Mouse (Mus musculus): ENCODE results near the gene Scarb1. TPM values are rescaled to one million over a fixed set of nuclear protein-coding genes. Genes with fewer than 3 reads are reported as not detected.

The Scarb1 gene
- polyA plus RNA-seq, 1 experiment from 2014 or later = 26.4 TPM

DNA sequence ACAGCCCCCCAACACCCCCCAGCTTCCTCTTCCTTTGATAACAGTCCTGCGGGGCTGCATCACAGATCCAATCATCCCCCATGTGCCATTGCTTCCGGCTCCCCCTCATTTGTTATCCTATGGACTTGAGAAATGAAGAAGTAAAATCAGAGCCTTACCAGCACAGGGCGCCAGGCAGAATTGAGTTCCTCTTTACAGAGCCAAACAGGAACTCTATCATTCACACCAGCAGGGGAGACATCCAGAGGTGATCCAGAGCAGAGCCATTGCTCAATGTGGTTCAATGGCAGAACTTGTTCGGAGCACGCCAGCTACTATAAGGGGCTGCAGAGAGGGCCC is 17.3 kb upstream of the Scarb1 start:
- 0 out of 2 replicates have a peak, but pooled peaks cover 7% of the 10 kb centered on the region for H3K4me1 ChIP-seq
- no peak overlapping the region for H3K27ac ChIP-seq
- WGBS = 88% methylated on average over 5 of the region's 5 CpGs
- no peak overlapping the region for H3K4me2 ChIP-seq
- ATAC-seq = no peak
- H3K27me3 ChIP-seq = no peaks in the 10 kb centered on the region
- H3K36me3 ChIP-seq (ENCODE audit: poor library complexity, severe bottlenecking) = no peaks in the 10 kb centered on the region
- no peak overlapping the region for H3K4me3 ChIP-seq
- no peak overlapping the region for H3K9ac ChIP-seq
- H3K9me3 ChIP-seq (replicated peaks) = peaks cover under 1% of the 10 kb centered on the region; the same call in 1 of the 2 replicates

- Histone ChIP-seq H3K27me3 (no peaks in the 10 kb centered on the region), H3K4me3 (no peak overlapping the region), H3K4me2 (no peak overlapping the region), H3K9ac (no peak overlapping the region), H3K4me1 (0 out of 2 replicates have a peak, but pooled peaks cover 7% of the 10 kb centered on the region), H3K27ac (no peak overlapping the region), H3K9me3 (replicated peaks) (peaks cover 5% of the 10 kb centered on the region; the same call in 1 of the 2 replicates), H3K36me3 (ENCODE audit: poor library complexity, severe bottlenecking) (no peaks in the 10 kb centered on the region)
- WGBS = 85% methylated on average over 12 of the region's 12 CpGs
- ATAC-seq = no peak
Measured at GRCm38 (mm10) chr5:125357543-125358269, 16.8 kb upstream of the Scarb1 start.

DNA sequence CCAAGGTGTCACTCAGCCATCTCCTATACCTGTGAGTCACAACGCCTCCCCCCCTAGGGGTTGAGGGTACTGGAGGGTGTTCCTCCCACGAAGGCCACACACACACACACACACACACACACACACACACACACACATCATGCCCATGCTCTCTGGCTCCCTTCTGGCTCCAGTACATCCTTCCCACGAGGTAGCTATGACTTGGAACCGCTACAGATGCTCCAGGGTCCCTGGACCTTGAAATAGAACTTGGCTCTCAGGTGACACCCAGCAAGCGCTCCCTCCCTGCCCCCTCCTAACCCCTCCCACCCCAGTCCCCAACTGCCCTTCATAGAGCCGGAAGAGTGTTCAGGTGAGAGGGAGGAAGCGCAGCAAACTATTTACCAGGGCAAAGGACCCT is 14.8 kb upstream of the Scarb1 start:
- Histone ChIP-seq H3K9ac (no peak overlapping the region), H3K4me3 (no peak overlapping the region), H3K9me3 (replicated peaks) (peaks cover 5% of the 10 kb centered on the region; the same call in 1 of the 2 replicates), H3K27me3 (no peaks in the 10 kb centered on the region), H3K4me1 (0 out of 2 replicates have a peak, but pooled peaks cover 3% of the 10 kb centered on the region), H3K27ac (no peak overlapping the region), H3K4me2 (no peak overlapping the region), H3K36me3 (ENCODE audit: poor library complexity, severe bottlenecking) (no peaks in the 10 kb centered on the region)
- 49% methylated on average over 7 of the region's 7 CpGs for WGBS
- ATAC-seq = no peak

GRCm38 (mm10) chr5:125354885-125355492 is 14.1 kb upstream of the Scarb1 start:
- Histone ChIP-seq H3K9me3 (replicated peaks) (peaks cover 5% of the 10 kb centered on the region; the same call in 1 of the 2 replicates), H3K27me3 (no peaks in the 10 kb centered on the region), H3K4me2 (no peak overlapping the region), H3K9ac (no peak overlapping the region), H3K27ac (no peak overlapping the region), H3K36me3 (ENCODE audit: poor library complexity, severe bottlenecking) (no peaks in the 10 kb centered on the region), H3K4me1 (no peaks in the 10 kb centered on the region), H3K4me3 (no peak overlapping the region)
- WGBS = 64% methylated on average over 7 of the region's 7 CpGs
- no peak for ATAC-seq

DNA sequence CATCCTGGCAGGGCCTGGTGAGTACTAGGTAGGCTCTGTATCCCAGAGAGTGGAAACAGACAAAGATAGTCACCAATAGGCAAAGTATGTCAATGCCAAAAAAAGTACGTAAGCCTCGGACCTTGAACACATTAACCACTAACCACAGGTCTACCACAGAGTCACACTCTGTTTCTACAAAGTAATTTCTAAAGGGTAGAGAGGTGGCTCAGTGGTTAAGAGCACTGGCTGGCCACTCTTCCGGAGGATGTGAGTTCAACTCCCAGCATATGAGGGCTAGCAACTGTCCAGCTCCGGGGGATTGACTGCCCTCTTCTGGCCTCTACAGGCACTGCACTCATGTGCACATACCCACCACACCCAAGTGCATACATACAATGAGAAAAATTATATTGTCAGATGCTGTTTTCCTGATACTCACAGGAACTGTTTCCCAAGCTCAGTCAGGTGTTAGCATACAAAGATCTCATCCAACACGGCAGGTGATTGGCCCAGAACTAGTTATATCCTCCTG is 11.9 kb upstream of the Scarb1 start:
- Histone ChIP-seq H3K9me3 (replicated peaks) (peaks cover 5% of the 10 kb centered on the region; the same call in 1 of the 2 replicates), H3K4me1 (no peaks in the 10 kb centered on the region), H3K36me3 (ENCODE audit: poor library complexity, severe bottlenecking) (no peaks in the 10 kb centered on the region), H3K27me3 (no peaks in the 10 kb centered on the region), H3K4me3 (no peak overlapping the region), H3K4me2 (no peak overlapping the region), H3K27ac (no peak overlapping the region), H3K9ac (no peak overlapping the region)
- 95% methylated on average over 5 of the region's 5 CpGs for WGBS
- ATAC-seq = no peak

- ATAC-seq = no peak
- Histone ChIP-seq H3K4me2 (no peak overlapping the region), H3K27me3 (no peaks in the 10 kb centered on the region), H3K9me3 (replicated peaks) (peaks cover 5% of the 10 kb centered on the region; the same call in 1 of the 2 replicates), H3K9ac (no peak overlapping the region), H3K36me3 (ENCODE audit: poor library complexity, severe bottlenecking) (no peaks in the 10 kb centered on the region), H3K4me1 (no peaks in the 10 kb centered on the region), H3K27ac (no peak overlapping the region), H3K4me3 (no peak overlapping the region)
- WGBS = 97% methylated on average over 5 of the region's 5 CpGs
Measured at GRCm38 (mm10) chr5:125351939-125352338, 11.0 kb upstream of the Scarb1 start.

DNA sequence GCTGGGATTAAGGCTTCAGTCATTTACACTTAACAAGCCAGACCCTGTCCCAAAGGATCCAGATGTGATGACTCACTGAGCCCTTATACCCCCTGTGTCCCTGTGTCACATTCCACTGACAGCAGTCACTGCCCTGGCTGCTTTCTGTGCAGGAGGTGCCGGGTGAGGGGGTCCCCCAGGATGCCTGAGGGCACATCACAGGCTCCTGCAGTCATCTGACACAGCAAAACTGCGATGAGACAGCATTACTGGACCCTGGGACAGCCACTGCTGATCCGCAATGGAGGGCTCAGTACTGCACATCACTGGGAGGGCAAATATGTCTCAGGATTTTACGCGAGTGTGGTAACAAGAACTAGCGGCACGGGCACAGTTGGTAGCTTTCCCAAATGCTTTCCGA is 10.2 kb upstream of the Scarb1 start:
- Histone ChIP-seq H3K4me1 (no peaks in the 10 kb centered on the region), H3K9ac (no peak overlapping the region), H3K9me3 (replicated peaks) (peaks cover 5% of the 10 kb centered on the region; the same call in 1 of the 2 replicates), H3K4me2 (no peak overlapping the region), H3K4me3 (no peak overlapping the region), H3K36me3 (ENCODE audit: poor library complexity, severe bottlenecking) (no peaks in the 10 kb centered on the region), H3K27me3 (no peaks in the 10 kb centered on the region), H3K27ac (no peak overlapping the region)
- 82% methylated on average over 8 of the region's 8 CpGs for WGBS
- ATAC-seq = no peak

DNA sequence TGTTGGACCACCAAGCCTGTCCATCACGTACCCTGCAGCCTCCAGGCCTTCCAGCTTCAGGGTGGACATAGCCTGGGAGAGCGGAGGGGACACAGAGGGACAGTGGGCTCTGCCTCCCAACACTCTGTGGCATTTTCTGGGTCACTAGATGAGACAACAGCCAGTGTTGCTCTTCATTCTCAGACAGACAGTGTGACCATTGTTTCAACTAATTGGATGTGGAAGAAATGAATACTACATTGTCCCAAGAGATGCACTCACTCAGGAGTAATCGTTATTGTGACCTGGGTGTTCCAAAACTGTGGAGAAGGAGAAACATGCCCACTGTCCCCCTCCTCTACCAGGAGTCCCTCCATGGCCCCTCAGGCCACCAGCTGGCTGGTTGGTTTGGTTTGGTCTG is 8.5 kb upstream of the Scarb1 start:
- no peaks in the 10 kb centered on the region for H3K36me3 ChIP-seq (ENCODE audit: poor library complexity, severe bottlenecking)
- no peak overlapping the region for H3K4me3 ChIP-seq
- H3K27me3 ChIP-seq = no peaks in the 10 kb centered on the region
- ATAC-seq = no peak
- peaks cover 5% of the 10 kb centered on the region; the same call in 1 of the 2 replicates for H3K9me3 ChIP-seq (replicated peaks)
- H3K4me1 ChIP-seq = no peaks in the 10 kb centered on the region
- H3K27ac ChIP-seq = no peak overlapping the region
- no peak overlapping the region for H3K9ac ChIP-seq
- no peak overlapping the region for H3K4me2 ChIP-seq
- 73% methylated on average over 3 of the region's 3 CpGs for WGBS

DNA sequence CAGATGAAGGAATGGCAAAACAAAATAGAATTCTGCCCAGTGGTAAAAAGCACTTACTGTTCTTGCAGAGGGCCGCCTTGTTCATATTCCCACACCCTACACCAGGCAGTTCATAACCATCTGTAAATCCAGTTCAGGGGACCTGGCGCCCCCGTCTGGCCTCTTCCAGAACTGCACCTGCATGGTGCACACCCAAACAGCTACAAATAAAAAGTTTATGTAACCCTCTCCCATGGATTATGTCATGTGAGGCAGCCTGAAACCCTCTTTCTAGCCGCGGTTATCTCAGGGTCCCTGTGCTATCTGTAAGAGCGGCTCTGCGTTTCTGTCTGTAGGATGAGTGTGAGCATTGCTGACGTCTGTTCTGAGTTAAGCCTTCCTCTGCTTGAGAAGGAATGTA is 7.6 kb upstream of the Scarb1 start:
- ATAC-seq = no peak
- no peaks in the 10 kb centered on the region for H3K27me3 ChIP-seq
- 41% methylated on average over 8 of the region's 8 CpGs for WGBS

DNA sequence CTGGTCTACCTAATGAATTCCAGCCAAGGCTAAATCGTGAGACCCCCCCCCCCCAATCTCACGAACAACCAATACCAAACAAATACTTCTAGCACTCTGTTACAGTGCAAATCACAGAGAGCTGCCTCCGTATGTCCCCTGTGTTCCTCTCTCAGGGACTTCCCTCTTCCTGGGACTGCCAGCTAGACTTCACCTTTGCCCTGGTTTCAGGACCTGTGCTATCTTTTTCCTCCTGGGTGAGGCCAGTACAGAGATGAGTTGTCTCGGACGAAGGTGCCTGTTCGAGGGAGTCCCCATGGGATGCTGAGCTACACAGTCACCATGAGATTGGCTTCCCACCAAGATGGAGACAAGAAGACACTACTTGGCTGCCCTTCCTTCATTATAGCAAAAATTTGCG is 7.2 kb upstream of the Scarb1 start:
- Histone ChIP-seq H3K36me3 (ENCODE audit: poor library complexity, severe bottlenecking) (no peaks in the 10 kb centered on the region), H3K4me3 (no peak overlapping the region), H3K27me3 (no peaks in the 10 kb centered on the region), H3K27ac (no peak overlapping the region), H3K9me3 (replicated peaks) (peaks cover 3% of the 10 kb centered on the region; the same call in 1 of the 2 replicates), H3K9ac (no peak overlapping the region), H3K4me1 (no peaks in the 10 kb centered on the region), H3K4me2 (no peak overlapping the region)
- WGBS = 81% methylated on average over 7 of the region's 7 CpGs
- no peak for ATAC-seq

More for the DNA sequence above, 7.6 kb upstream of the Scarb1 start:
- no peaks in the 10 kb centered on the region for H3K36me3 ChIP-seq (ENCODE audit: poor library complexity, severe bottlenecking)
- no peak overlapping the region for H3K9ac ChIP-seq
- H3K9me3 ChIP-seq (replicated peaks) = peaks cover 5% of the 10 kb centered on the region; the same call in 1 of the 2 replicates
- no peaks in the 10 kb centered on the region for H3K4me1 ChIP-seq
- no peak overlapping the region for H3K4me3 ChIP-seq
- no peak overlapping the region for H3K27ac ChIP-seq
- no peak overlapping the region for H3K4me2 ChIP-seq

DNA sequence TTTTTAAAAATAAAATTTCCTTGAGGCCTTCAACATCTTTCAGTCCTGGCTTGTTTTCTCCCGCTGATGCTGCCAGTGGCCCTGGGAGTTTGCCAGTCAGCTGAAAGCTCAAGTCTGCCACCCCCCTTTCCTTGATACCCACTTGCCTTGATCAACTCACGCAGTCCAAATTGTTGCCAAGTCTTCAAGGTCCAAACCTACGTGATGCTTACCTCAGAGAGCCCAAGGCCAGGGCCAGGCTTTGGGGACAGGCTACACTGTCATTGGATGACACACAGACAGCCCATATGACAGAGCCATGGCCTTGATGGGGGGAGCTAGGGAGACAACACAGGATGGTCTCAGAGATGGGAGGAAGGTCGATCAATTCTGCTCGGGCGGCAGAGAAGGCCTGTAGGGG is 3.4 kb upstream of the Scarb1 start:
- no peaks in the 10 kb centered on the region for H3K9me3 ChIP-seq (replicated peaks)
- ATAC-seq = no peak
- WGBS = 91% methylated on average over 6 of the region's 6 CpGs
- no peaks in the 10 kb centered on the region for H3K36me3 ChIP-seq (ENCODE audit: poor library complexity, severe bottlenecking)
- no peak overlapping the region for H3K9ac ChIP-seq
- no peak overlapping the region for H3K4me3 ChIP-seq
- peaks cover 20% of the 10 kb centered on the region for H3K4me1 ChIP-seq
- H3K4me2 ChIP-seq = no peak overlapping the region
- no peak overlapping the region for H3K27ac ChIP-seq
- H3K27me3 ChIP-seq = no peaks in the 10 kb centered on the region

DNA sequence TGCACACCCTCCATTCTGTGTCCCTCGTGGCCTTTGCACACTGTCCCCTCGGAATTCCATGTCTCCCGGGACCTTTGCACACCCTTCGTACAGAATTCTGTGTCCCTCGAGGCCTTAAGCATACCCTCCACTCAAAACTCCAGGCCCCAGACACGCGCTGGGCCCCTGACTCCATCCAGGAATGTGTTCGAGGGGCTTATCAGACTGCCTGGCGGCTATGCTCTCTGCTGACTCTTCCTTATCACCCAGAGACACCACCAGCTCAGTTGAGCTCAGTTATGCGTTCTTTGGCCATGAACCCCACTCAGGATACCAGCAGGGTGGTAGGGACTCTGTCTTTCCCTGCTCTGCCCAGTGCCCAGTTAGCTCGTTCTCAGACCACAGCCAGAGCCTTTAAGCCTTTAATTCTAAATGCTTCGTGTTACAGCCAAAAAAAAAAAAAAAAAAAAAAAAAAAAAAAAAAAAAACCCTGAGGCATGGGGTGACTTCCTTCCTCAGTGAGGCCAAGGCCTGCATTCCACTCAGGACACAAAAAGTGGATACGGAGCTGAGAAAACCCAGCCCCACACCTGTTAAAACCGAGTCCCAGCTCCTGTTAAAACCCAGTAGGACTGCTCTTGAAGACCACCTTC is 681 bp upstream of the Scarb1 start:
- Histone ChIP-seq H3K27ac (no peak overlapping the region), H3K4me2 (peak overlapping the region; percentile 97), H3K9me3 (replicated peaks) (no peaks in the 10 kb centered on the region), H3K27me3 (no peaks in the 10 kb centered on the region), H3K36me3 (ENCODE audit: poor library complexity, severe bottlenecking) (no peaks in the 10 kb centered on the region), H3K4me3 (peak overlapping the region; percentile 67), H3K4me1 (peaks cover 28% of the 10 kb centered on the region), H3K9ac (peak overlapping the region; percentile 37; the same call in 1 of the 2 replicates)
- ATAC-seq = no peak
- 60% methylated on average over 14 of the region's 14 CpGs for WGBS

Data from forebrain, embryonic 13.5 days (tissue).